Mouse (Mus musculus): Measurements from ENCODE around the gene Selenov.
A peak's percentile ranks its signal among the peaks of the same experiment; 100 is the strongest.

Selenov gene

GRCm38 (mm10) chr7:28290638-28291590 lies at the start of gene Selenov:
Selenov (minus strand) TSS chr7:28291186.
- DNase-seq = no peak

GRCm38 (mm10) chr7:28339213-28339917 lies 48.4 kb upstream of the Selenov start:
- peak; percentile 64 for DNase-seq

GRCm38 (mm10) chr7:28338108-28338998 lies 47.4 kb upstream of the Selenov start, which contains the start of gene Supt5:
Supt5 (minus strand) TSS chr7:28338746.
- peak; percentile 98 for DNase-seq

- DNase-seq = no peak
These were observed 44.5 kb upstream of the Selenov start for GRCm38 (mm10) chr7:28335471-28335870.

- DNase-seq = no peak
These were observed 43.5 kb upstream of the Selenov start for GRCm38 (mm10) chr7:28334534-28334933.

- no peak for DNase-seq
These were observed 37.3 kb upstream of the Selenov start for GRCm38 (mm10) chr7:28328260-28328659.

GRCm38 (mm10) chr7:28326457-28326856 lies 35.5 kb upstream of the Selenov start:
- no peak for DNase-seq

GRCm38 (mm10) chr7:28325293-28325692 lies 34.3 kb upstream of the Selenov start:
- DNase-seq = no peak

- DNase-seq = peak; percentile 45
These were observed 31.2 kb upstream of the Selenov start for GRCm38 (mm10) chr7:28321974-28322720.

GRCm38 (mm10) chr7:28318714-28319113 lies 27.7 kb upstream of the Selenov start:
- no peak for DNase-seq

- DNase-seq = no peak
These were observed 27.1 kb upstream of the Selenov start for GRCm38 (mm10) chr7:28318036-28318435.

GRCm38 (mm10) chr7:28311926-28312543 lies 21.0 kb upstream of the Selenov start, which contains the start of gene Timm50:
Timm50 (minus strand) TSS chr7:28312072.
- peak; percentile 98 for DNase-seq

GRCm38 (mm10) chr7:28311151-28311925 lies 20.4 kb upstream of the Selenov start:
- no peak for DNase-seq

- no peak for DNase-seq
These were observed 18.8 kb upstream of the Selenov start for GRCm38 (mm10) chr7:28309737-28310136.

- peak; percentile 55 for DNase-seq
These were observed 15.2 kb upstream of the Selenov start for GRCm38 (mm10) chr7:28306216-28306615.

- peak; percentile 60 for DNase-seq
These were observed 14.7 kb upstream of the Selenov start for GRCm38 (mm10) chr7:28305641-28306040.

- DNase-seq = peak; percentile 59
These were observed 10.8 kb upstream of the Selenov start, which contains the start of gene Dll3 for GRCm38 (mm10) chr7:28301616-28302433. Dll3 (minus strand) TSS chr7:28302238.

- DNase-seq = peak; percentile 44
These were observed 8.0 kb upstream of the Selenov start for GRCm38 (mm10) chr7:28298837-28299625.

- DNase-seq = peak; percentile 62
These were observed 3.5 kb upstream of the Selenov start for GRCm38 (mm10) chr7:28294481-28294880.
